Mouse (Mus musculus): ENCODE data around the gene Rras2.

Gene Rras2

DNA sequence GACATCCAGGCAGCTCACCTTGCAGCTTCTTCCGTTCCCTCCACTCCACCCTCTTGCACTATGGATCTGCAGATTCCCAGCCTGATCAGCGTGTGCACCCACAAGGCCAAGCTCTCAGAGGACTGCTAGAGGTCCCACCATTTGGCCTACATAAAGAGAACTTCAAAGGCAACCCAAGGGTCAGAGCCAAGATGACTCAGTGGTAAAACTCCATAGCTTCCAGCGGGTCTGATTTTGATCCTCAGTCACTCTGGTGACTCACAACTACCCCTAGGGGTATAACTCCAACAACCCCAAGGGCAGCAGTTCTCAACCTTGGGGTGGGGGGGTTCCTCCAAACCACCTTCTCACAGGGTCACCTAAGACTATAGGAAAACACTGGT is 47.1 kb downstream of the Rras2 start:
- DNase-seq, result no peak

GRCm38 (mm10) chr7:114069726-114070457 is 47.7 kb downstream of the Rras2 start:
- no peak for DNase-seq

- DNase-seq, result no peak
Observed at GRCm38 (mm10) chr7:114068956-114069533, 48.5 kb downstream of the Rras2 start.

- peak; percentile 88 to 90 for DNase-seq
Observed at GRCm38 (mm10) chr7:114066529-114067178, 50.9 kb downstream of the Rras2 start.

- no peak for DNase-seq
Observed at GRCm38 (mm10) chr7:114065407-114066185, 52.0 kb downstream of the Rras2 start.

GRCm38 (mm10) chr7:114063966-114064365 is 53.6 kb downstream of the Rras2 start:
- no peak for DNase-seq

DNA sequence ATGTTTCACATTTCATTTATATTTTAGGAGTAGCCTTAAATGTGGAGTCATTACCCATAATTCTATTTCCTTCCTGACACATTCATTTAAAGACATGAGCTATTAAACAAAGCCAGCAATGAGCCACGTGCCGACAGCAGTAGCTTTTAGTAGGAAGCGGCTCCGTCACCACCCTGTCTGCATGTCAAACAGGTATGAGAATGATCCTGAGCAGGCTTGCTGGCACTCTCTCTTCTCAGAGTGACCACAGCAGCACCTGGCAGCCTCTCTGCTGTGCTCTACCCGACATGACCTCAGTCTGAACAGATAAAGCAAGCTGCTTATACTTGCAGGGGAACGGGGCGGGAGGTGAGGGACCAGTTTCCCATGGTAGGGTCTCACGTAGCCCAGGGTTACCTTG is 54.0 kb downstream of the Rras2 start:
- DNase-seq, result peak; percentile 32 to 43

DNA sequence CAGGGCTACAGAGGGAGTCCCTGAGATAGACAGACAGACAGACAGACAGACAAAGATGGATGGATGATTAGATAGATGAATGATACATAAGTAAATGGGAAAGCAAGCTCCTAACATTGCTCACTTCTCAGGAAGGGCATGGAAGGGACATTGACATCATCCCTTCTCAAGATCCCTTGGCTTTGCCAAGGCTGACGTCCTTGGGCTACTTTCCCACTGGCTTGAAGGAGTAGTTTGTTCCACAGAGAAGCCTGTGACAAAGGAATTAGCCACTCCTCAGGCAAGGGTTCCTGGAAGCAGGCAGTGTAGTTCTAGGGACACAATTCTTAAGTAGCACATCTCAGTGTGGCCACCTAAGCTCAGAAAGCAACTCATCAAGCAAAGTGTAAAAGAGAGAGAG is 55.1 kb downstream of the Rras2 start:
- DNase-seq, result no peak

GRCm38 (mm10) chr7:114060445-114060844 is 57.1 kb downstream of the Rras2 start:
- DNase-seq, result no peak

DNA sequence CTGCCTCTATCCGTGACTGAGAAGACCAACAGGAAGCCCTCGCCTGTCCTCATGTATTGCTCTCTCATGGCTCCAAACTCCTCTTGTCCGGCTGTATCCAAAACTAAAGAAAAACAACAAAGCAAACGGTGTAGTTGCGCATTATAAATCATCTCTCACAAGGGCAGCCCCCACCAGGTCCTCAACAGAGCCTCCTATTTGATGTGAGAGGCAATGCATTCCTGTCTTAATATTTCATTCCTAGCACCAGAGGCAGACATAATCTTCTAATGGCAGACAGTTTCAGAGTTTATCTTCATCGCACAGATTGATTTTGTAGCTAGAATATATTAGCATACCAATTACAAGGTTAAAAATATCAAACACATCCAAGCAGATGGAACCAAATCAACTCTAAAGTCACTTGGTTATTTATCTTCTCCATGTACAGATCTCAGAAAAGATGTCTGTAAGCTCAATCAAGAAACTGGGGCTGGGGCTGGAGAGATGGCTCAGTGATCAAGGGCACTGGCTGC is 58.6 kb downstream of the Rras2 start:
- DNase-seq, result no peak

DNA sequence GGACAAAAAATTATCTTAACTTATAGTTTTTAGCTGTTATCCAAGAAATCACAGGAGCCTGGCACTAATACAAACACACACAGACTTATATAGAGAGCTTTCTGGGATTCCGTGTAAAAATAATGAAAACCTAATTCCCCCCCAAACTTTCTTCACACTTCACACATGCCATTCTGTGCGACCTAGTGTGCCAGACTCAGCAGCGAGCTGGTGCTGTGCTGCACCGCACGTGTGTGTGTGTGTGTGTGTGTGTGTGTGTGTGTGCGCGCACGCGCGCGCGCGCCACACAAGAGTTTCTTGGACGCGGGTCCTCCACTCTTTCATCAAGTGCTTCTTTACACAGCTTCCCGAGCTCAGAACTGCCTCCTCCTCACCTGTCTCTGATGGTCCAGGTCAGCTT is 59.4 kb downstream of the Rras2 start:
- DNase-seq, result no peak

DNA sequence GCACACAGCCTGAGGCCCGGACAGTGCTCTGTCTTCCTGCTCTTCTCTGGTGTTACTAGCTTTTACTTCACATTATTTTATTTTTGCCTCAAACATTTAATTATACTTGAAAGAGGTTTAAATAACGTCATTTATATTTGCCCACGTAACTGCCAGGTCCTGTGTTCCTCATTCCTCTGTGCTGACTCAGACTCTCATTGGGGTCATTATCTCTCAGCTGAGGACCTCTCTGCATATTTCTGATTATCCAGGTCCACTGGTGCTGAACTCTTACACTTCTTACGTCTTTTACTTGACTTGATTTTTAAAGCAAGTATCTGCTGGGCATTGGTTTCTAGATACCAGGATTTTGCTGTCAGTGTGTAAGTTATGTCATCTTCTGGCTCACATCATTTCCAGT is 63.9 kb downstream of the Rras2 start:
- no peak for DNase-seq

DNA sequence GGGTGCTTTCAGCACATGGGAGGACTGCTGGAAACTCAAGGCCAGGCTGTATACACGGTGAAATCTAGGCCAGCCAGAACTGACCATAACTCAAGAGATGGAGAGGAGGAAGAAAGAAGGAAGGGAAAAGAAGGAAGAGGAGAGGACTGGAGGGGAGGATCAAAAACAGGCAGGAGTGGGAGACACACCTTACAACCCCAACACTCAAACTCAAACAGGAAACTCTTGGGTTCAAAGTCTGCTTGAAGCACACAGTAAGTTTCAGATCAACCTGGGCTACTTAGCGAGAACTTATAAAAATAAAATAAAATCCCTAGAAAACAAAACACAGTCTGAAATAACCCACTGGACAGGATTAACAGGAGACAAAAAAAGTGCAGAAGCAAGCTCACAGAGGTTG is 71.8 kb downstream of the Rras2 start:
- no peak for DNase-seq

- no peak for DNase-seq
Observed at GRCm38 (mm10) chr7:114043929-114044549, 73.5 kb downstream of the Rras2 start.

GRCm38 (mm10) chr7:114042973-114043928 is 74.3 kb downstream of the Rras2 start:
- DNase-seq, result no peak

DNA sequence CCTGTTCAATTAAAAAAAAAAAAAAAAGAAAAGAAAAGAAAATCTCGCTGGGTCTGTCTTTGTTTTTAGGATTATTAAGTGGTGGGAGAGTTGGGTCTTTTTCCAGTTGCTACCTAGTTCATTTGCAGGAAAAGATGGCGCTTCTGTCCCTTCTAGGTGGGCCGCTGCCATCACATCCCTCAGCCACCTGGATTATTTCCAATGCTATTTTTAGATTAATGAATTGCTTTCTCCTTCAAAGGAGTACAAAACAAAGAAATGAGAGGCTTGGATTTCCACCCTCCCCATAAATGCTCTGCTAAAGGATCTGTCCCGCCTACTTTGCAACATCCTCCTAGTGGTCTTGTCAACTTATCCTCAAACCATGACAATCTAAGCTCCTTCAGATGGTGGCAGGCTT is 76.2 kb downstream of the Rras2 start:
- no peak for DNase-seq

DNA sequence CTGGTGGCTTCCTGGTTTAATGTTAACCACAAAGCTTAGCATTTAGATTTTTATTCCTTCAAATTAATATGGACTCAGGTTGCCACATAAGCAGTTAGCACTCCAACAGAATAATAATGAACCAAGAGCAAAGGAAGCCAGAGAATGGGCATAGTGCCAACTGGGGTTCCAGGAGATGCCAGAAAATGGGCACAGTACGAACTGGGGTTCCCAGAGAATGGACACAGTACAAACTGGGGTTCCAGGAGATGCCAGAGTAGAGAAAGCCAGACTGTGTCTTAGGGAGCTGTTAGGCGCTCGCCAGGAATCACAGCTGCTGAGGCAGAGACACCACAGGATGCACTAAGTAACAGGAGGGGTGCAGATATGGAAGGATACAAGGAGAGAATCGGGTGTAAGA is 80.3 kb downstream of the Rras2 start:
- peak; percentile 62 to 64 for DNase-seq

- DNase-seq, result peak; percentile 82 to 89
Observed at GRCm38 (mm10) chr7:114029596-114029995, 88.0 kb downstream of the Rras2 start.

GRCm38 (mm10) chr7:114028828-114029227 is 88.8 kb downstream of the Rras2 start:
- no peak for DNase-seq

DNA sequence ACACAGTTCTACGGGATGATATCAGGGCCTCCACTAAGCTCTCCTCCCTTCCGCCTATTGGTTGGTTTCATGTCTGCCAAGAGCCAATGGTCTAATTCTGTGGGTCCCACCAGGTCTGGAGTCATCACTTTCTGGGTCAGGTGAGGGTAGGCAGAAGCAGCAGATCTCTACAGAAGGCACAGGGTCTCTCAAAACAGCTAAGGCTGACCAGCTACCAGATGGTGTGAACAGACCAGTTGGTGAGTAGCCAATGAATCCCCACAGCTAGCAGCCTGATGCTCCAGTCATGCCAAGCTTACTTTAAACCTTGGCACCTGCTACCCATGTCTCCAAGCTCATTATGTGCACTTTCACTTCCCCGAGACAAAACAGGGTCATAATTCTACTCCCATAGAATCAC is 90.2 kb downstream of the Rras2 start:
- DNase-seq, result peak; percentile 88 to 91

GRCm38 (mm10) chr7:114026923-114027322 is 90.7 kb downstream of the Rras2 start:
- peak in 1 of 2 experiments; percentile 47 for DNase-seq

DNA sequence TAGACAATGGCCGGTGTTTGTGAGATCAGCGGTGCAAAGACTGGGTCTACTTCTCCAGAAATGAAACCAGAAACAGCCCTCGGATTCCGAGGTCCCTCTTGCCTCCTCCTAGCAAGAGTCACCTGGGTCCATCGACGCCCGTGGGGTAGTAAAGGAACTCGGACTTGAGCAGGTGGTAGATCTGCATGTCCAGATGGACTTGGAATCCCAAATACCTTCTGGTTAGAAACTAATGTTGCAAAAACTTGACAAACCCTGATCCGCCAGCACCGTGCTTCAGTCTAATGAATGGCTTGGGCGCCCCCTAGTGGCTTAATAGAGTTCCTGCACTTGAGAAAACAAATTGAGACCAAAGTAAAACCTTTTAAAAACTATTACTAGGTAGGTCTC is 96.9 kb downstream of the Rras2 start:
- peak; percentile 88 to 93 for DNase-seq

All from cerebellum, adult 18-20 months (tissue).